ENCODE assay signal across 8 mouse cellular contexts in the genomic region with DNA sequence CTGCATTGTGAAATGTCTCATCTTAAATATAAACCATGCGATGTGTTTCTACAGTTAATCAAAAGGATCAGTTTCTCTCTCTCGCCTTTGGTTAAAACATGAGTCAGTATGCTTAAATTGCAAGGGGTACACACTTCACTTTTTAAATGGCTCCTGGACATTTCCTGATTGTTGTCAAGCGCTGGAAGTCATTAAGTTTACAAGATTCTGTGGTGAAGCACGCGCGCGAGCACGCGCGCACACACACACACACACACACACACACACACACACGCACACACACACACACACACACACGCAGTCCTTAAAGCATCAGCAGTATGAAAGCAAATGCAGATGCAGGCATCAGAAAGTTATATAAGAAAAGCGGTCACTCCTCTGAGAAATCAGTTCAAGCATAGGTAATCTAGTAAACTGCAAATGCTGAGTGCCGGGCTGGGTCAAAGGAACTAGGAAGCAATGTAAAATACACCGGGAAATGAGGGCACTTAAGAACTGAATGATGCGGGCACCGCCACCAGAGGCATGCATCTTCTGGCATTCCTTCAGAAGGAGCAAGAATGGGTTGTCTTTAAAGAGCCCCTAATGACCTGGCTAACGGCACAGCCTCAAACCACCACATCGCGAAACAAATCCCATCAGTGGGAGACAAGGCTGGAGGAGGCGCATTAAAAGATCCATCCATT. TPM values are rescaled to one million over a fixed set of nuclear protein-coding genes. Genes with fewer than 3 reads are reported as not detected.
DNase-seq lines count a peak whose midpoint lies in the region; ATAC-seq lines count a peak whose summit lies in the region.

No protein-coding gene starts in this region.

- ATAC-seq in liver, embryonic 16.5 days (ENCODE audit: low read depth) = no peak
- no peak for ATAC-seq in neural tube, embryonic 13.5 days (ENCODE audit: low read depth)

- peak overlapping the region; percentile 87 for H3K4me3 ChIP-seq in hindbrain, embryonic 10.5 days
- H3K4me3 ChIP-seq in liver, embryonic 16.5 days (ENCODE audit: low read depth, low read length) = peak overlapping the region; percentile 75
- peak overlapping the region; percentile 95 for H3K4me3 ChIP-seq in neural tube, embryonic 13.5 days

- no peaks in the 10 kb centered on the region for H3K27me3 ChIP-seq in hindbrain, embryonic 10.5 days (ENCODE audit: insufficient read depth, poor library complexity, severe bottlenecking)
- H3K27me3 ChIP-seq in liver, embryonic 16.5 days (ENCODE audit: control insufficient read depth, insufficient read depth, low read depth, low read length) = no peaks in the 10 kb centered on the region
- no peaks in the 10 kb centered on the region for H3K27me3 ChIP-seq in neural tube, embryonic 13.5 days

- intact Hi-C loops in gastrocnemius, postnatal 14 days (cut with DNase I; ENCODE audit: low total_unique reads) = no loop called here

- peak overlapping the region; percentile 93 for H3K4me2 ChIP-seq in liver, embryonic 16.5 days (ENCODE audit: low read depth, low read length)
- H3K4me2 ChIP-seq in neural tube, embryonic 13.5 days = peak overlapping the region; percentile 75

- peak; percentile 46 for DNase-seq in embryo, embryonic 10 days (ENCODE audit: low spot score)
- DNase-seq in embryo, embryonic 9.5 days (ENCODE audit: extremely low spot score) = no peak
- DNase-seq in A20 (ENCODE audit: low read depth, low spot score) = peak; percentile 80
- DNase-seq in c-Kit-positive CD71-positive TER-119-positive erythroid progenitor cells, embryonic 14.5 days (ENCODE audit: low spot score) = peak; percentile 34
- no peak for DNase-seq in hindbrain, embryonic 10.5 days (ENCODE audit: low spot score)
- no peak for DNase-seq in gastrocnemius, postnatal 14 days

- H3K27ac ChIP-seq in hindbrain, embryonic 10.5 days = peak overlapping the region; percentile 98
- peak overlapping the region; percentile 85 for H3K27ac ChIP-seq in liver, embryonic 16.5 days (ENCODE audit: low read length)
- H3K27ac ChIP-seq in neural tube, embryonic 13.5 days (replicated peaks) = peak overlapping the region; percentile 95

- peak overlapping the region; percentile 90 for H3K9ac ChIP-seq in liver, embryonic 16.5 days (ENCODE audit: low read depth, low read length)
- H3K9ac ChIP-seq in neural tube, embryonic 13.5 days = peak overlapping the region; percentile 90

- H3K4me1 ChIP-seq in hindbrain, embryonic 10.5 days (replicated peaks) = peaks cover 29% of the 10 kb centered on the region
- peaks cover 24% of the 10 kb centered on the region for H3K4me1 ChIP-seq in liver, embryonic 16.5 days (ENCODE audit: control insufficient read depth, low read depth, low read length)
- H3K4me1 ChIP-seq in neural tube, embryonic 13.5 days (replicated peaks) = peaks cover 45% of the 10 kb centered on the region

- 14% methylated on average over 21 of the region's 21 CpGs for WGBS in hindbrain, embryonic 10.5 days
- whole genome bisulfite sequencing in liver, embryonic 16.5 days (ENCODE audit: insufficient replicate concordance) = 5% methylated on average over 21 of the region's 21 CpGs
- WGBS in neural tube, embryonic 13.5 days = 7% methylated on average over 21 of the region's 21 CpGs

- H3K36me3 ChIP-seq in hindbrain, embryonic 10.5 days = peaks cover 10% of the 10 kb centered on the region
- H3K36me3 ChIP-seq in liver, embryonic 16.5 days (ENCODE audit: control insufficient read depth, insufficient read depth) = peaks cover 3% of the 10 kb centered on the region; the same call in 1 of the 2 replicates
- H3K36me3 ChIP-seq in neural tube, embryonic 13.5 days = peaks cover 11% of the 10 kb centered on the region

- H3K9me3 ChIP-seq in hindbrain, embryonic 10.5 days = no peaks in the 10 kb centered on the region
- no peaks in the 10 kb centered on the region for H3K9me3 ChIP-seq in liver, embryonic 16.5 days (replicated peaks; ENCODE audit: control insufficient read depth, low read length)
- H3K9me3 ChIP-seq in neural tube, embryonic 13.5 days = no peaks in the 10 kb centered on the region

RNA-seq across cellular contexts. Expression of a gene that starts 0.9 kb away (rescaled TPM):
- 13.4 and 13.9 TPM in 2 replicates for polyA plus RNA-seq in hindbrain, embryonic 10.5 days (2016; fragmentation: Nextera tagmentation; extraction: Ambion mirVana)
- polyA plus RNA-seq in liver, embryonic 16.5 days (2015; fragmentation: Nextera tagmentation; extraction: Ambion mirVana) = 7.1 and 7.6 TPM in 2 replicates
- polyA plus RNA-seq in neural tube, embryonic 13.5 days (2015; fragmentation: Nextera tagmentation; extraction: Ambion mirVana) = 20.7 and 21.1 TPM in 2 replicates
- total RNA-seq in gastrocnemius, postnatal 14 days (2021) = 10 to 100 TPM; 13.7 to 15.3 TPM

RNA-seq across cellular contexts. Expression of a gene that starts 32.4 kb away (rescaled TPM):
- polyA plus RNA-seq in hindbrain, embryonic 10.5 days (2016; fragmentation: Nextera tagmentation; extraction: Ambion mirVana) = 161 and 220 TPM in 2 replicates
- polyA plus RNA-seq in liver, embryonic 16.5 days (2015; fragmentation: Nextera tagmentation; extraction: Ambion mirVana) = 68.2 and 74.9 TPM in 2 replicates
- polyA plus RNA-seq in neural tube, embryonic 13.5 days (2015; fragmentation: Nextera tagmentation; extraction: Ambion mirVana) = 116 and 134 TPM in 2 replicates
- 10 to 100 TPM; 17.5 to 22.0 TPM for total RNA-seq in gastrocnemius, postnatal 14 days (2021)

Comparison
In these comparisons a context has a peak if more than half of its experiments do, and no peak if none do; other contexts are left out.
1. DNase-seq: peak in embryo, embryonic 10 days (single experiment), A20 (single experiment) and c-Kit-positive CD71-positive TER-119-positive erythroid progenitor cells, embryonic 14.5 days (single experiment); none in embryo, embryonic 9.5 days (single experiment), hindbrain, embryonic 10.5 days (single experiment) and gastrocnemius, postnatal 14 days (single experiment).
2. Peak in every context shown above with its lines, with median percentiles within 50 percentile points of each other: H3K27ac ChIP-seq and H3K4me3 ChIP-seq.